Mouse (Mus musculus): ENCODE results near the gene Chkb.

GRCm38 (mm10) chr15:89428821-89429351 lies 822 bp downstream of the Chkb start:
- TF ChIP-seq POLR2A (IDR thresholded peaks at IDR 0.05; ENCODE audit: low read depth, low read length) (no peak), CTCF (IDR thresholded peaks at IDR 0.05; ENCODE audit: borderline replicate concordance, insufficient read depth, low read length) (no peak)
